Mouse (Mus musculus) liver, embryonic 12.5 days (tissue): ENCODE measurements around the gene Cds1. TPM values are rescaled to one million over a fixed set of nuclear protein-coding genes. Genes with fewer than 3 reads are reported as not detected.
A peak's percentile ranks its signal among the peaks of the same experiment; 100 is the strongest.
"Not testable (repeated sequence)": the region's sequence is repeated elsewhere in the genome, so short reads cannot be mapped to it uniquely, and the experiment has no call there.

Experiments used
- ATAC-seq: fragments of 200-750 bp; cut with Nextera tagmentation; 2 replicates; pipeline ENCODE4 v1.8.0; 2017; ENCODE audit warnings: moderate number of reproducible peaks, mild to moderate bottlenecking, moderate library complexity
- H3K27ac ChIP-seq: fragments of 300-500 bp; sonication (generic); 2 replicates; pipeline ENCODE4 v1.5.1; 2016; ENCODE audit warnings: mild to moderate bottlenecking
- H3K27me3 ChIP-seq: fragments of 300-500 bp; sonication (generic); replicated peaks from 2 replicates; pipeline ENCODE4 v1.6.1; 2016; ENCODE audit warnings: mild to moderate bottlenecking, moderate library complexity
- H3K36me3 ChIP-seq: fragments of 300-500 bp; sonication (generic); 2 replicates; pipeline ENCODE4 v1.6.1; 2016; ENCODE audit warnings: mild to moderate bottlenecking, moderate library complexity
- H3K4me1 ChIP-seq: fragments of 300-500 bp; sonication (generic); 2 replicates; pipeline ENCODE4 v1.6.1; 2016
- H3K4me2 ChIP-seq: fragments of 300-500 bp; sonication (generic); 2 replicates; pipeline ENCODE4 v1.6.1; 2016; ENCODE audit warnings: mild to moderate bottlenecking, moderate library complexity
- H3K4me3 ChIP-seq: fragments of 300-500 bp; sonication (generic); 2 replicates; pipeline ENCODE4 v1.5.1; 2016; ENCODE audit warnings: mild to moderate bottlenecking, moderate library complexity
- H3K9ac ChIP-seq: fragments of 300-500 bp; sonication (generic); 2 replicates; pipeline ENCODE4 v1.6.1; 2016; ENCODE audit warnings: mild to moderate bottlenecking, moderate library complexity
- H3K9me3 ChIP-seq: fragments of 300-500 bp; sonication (generic); replicated peaks from 2 replicates; pipeline ENCODE4 v1.6.1; 2016; ENCODE audit warnings: mild to moderate bottlenecking, moderate library complexity
- WGBS: fragments of 180-500 bp; shearing (Covaris S2); methylation state at CpG from one replicate; pipeline ENCODE4 v1.1.7; 2016; ENCODE audit not compliant: insufficient replicate concordance; 5-methylcytosine and 5-hydroxymethylcytosine counted together
- polyA plus RNA-seq: library from polyadenylated mRNA; unstranded; fragments of >200 nt; fragmentation: Nextera tagmentation; extraction: Ambion mirVana; gene quantifications from 2 replicates; pipeline ENCODE4 v1.2.1, GENCODE M21; 2016

Gene Cds1
- polyA plus RNA-seq, 1 experiment from 2014 or later: 0.68 TPM

GRCm38 (mm10) chr5:101836221-101836620 is 71.3 kb downstream of the Cds1 start:
- WGBS: 89% methylated on average over 11 of the region's 11 CpGs
- no peak for ATAC-seq
- Histone ChIP-seq H3K36me3 (peaks cover 77% of the 10 kb centered on the region), H3K27me3 (no peaks in the 10 kb centered on the region), H3K9me3 (no peaks in the 10 kb centered on the region), H3K27ac (no peak overlapping the region), H3K4me1 (no peaks in the 10 kb centered on the region), H3K4me2 (no peak overlapping the region), H3K9ac (no peak overlapping the region), H3K4me3 (no peak overlapping the region)

DNA sequence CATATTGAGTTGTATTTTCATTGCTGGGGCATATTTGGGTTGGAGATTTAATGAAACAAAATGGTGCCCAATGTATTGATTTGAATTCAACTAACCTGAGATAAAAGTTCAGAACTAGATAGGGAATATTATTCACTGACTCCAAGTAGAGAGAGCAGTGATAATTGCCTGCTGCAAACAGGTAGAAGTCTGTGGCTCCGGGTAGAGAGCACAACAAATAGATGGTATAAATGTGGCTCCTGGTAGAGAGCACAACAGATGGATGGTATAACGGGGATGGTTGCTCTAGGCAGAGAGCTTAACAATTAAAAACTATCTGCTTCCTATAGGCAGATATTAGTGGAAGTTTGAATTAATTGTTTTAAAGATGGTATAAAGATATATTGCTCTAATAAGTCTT is 72.7 kb downstream of the Cds1 start:
- 85% methylated on average over 2 of the region's 2 CpGs for WGBS
- H3K4me3 ChIP-seq, H3K27me3 ChIP-seq, H3K4me2 ChIP-seq, ATAC-seq, H3K9ac ChIP-seq, H3K27ac ChIP-seq, H3K4me1 ChIP-seq, H3K9me3 ChIP-seq: not testable (repeated sequence)
- peaks cover 84% of the 10 kb centered on the region for H3K36me3 ChIP-seq

DNA sequence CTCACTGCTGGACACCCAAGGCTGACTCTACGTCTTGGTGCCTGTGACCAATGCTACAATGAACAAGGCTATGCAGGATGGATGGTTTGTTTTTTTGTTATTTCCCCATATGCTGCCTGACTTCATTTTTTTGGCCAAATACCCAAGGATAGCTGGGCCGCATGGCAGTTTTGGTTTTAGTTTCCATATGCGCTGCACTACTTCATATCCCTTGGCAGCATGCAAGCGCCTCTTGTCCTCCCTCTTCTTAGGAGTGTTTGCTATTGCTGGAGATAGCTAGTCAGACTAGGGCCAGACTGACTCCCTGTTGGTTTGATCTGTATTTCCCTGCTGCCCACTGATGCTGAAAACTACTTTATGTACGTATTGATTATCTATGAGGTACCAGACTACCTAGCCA is 75.5 kb downstream of the Cds1 start:
- Histone ChIP-seq H3K4me3 (no peak overlapping the region), H3K36me3 (peaks cover 96% of the 10 kb centered on the region), H3K27me3 (no peaks in the 10 kb centered on the region), H3K9ac (no peak overlapping the region), H3K9me3 (no peaks in the 10 kb centered on the region), H3K4me1 (no peaks in the 10 kb centered on the region), H3K27ac (no peak overlapping the region), H3K4me2 (no peak overlapping the region)
- 93% methylated on average over 5 of the region's 5 CpGs for WGBS
- ATAC-seq: no peak

GRCm38 (mm10) chr5:101845011-101845410 is 80.1 kb downstream of the Cds1 start:
- H3K36me3 ChIP-seq: peaks cover 99% of the 10 kb centered on the region

DNA sequence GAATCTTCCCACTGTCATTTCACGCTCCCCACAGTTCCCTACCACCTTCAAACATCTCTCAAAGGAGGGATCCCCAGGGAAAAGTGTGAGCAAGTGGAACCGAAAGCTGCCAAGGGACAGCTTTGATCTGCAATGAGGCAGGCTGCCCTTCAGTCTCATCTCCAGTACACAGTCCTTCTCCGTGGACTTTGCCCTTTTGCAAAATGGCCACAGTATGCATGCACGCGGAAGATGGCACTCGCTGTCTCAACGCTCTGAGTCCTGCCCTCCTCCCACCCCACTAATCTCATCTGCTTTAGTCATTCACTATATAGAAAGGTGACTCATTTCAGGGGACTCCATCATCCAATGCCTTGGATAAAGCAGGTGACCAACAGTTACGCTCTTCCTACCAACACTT is 81.0 kb downstream of the Cds1 start:
- ATAC-seq: no peak
- H3K9ac ChIP-seq: no peak overlapping the region
- no peak overlapping the region for H3K27ac ChIP-seq
- no peak overlapping the region for H3K4me3 ChIP-seq
- H3K36me3 ChIP-seq: peaks cover 96% of the 10 kb centered on the region
- H3K4me2 ChIP-seq: no peak overlapping the region
- no peaks in the 10 kb centered on the region for H3K9me3 ChIP-seq
- WGBS: 91% methylated on average over 8 of the region's 8 CpGs
- no peaks in the 10 kb centered on the region for H3K27me3 ChIP-seq
- peaks cover 12% of the 10 kb centered on the region for H3K4me1 ChIP-seq

More at GRCm38 (mm10) chr5:101845011-101845410, 80.1 kb downstream of the Cds1 start:
- Histone ChIP-seq H3K9ac (no peak overlapping the region), H3K27me3 (no peaks in the 10 kb centered on the region), H3K9me3 (no peaks in the 10 kb centered on the region), H3K4me3 (no peak overlapping the region), H3K27ac (no peak overlapping the region), H3K4me1 (peaks cover 12% of the 10 kb centered on the region), H3K4me2 (no peak overlapping the region)
- ATAC-seq: no peak
- WGBS: 91% methylated on average over 14 of the region's 14 CpGs

GRCm38 (mm10) chr5:101847323-101847722 is 82.4 kb downstream of the Cds1 start:
- Histone ChIP-seq H3K4me1 (peaks cover 19% of the 10 kb centered on the region), H3K27me3 (no peaks in the 10 kb centered on the region), H3K27ac (no peak overlapping the region), H3K36me3 (peaks cover 96% of the 10 kb centered on the region), H3K9ac (no peak overlapping the region), H3K4me2 (no peak overlapping the region), H3K9me3 (no peaks in the 10 kb centered on the region), H3K4me3 (no peak overlapping the region)
- WGBS: 76% methylated on average over 7 of the region's 7 CpGs
- no peak for ATAC-seq

DNA sequence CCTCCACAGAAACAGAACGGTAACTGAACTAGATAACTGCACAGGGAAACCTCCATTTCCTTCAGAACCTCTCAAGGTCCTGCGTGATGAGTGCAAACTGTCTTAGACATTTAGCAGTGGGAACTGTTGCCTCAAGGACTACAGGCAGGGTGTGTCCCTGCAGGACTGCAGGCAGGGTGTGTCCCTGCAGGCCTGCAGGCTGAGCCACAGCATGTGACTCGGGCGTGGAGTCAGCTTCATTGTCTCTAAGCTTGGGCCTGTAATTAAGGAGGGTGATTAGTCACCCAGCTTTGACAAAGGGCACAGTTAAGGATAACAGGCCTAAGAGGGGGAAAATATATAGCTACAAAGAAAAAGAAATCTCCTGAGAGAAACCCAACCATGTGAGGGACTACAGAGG is 82.8 kb downstream of the Cds1 start:
- no peaks in the 10 kb centered on the region for H3K9me3 ChIP-seq
- H3K4me1 ChIP-seq: peaks cover 19% of the 10 kb centered on the region
- H3K9ac ChIP-seq: no peak overlapping the region
- no peak overlapping the region for H3K4me2 ChIP-seq
- peaks cover 97% of the 10 kb centered on the region for H3K36me3 ChIP-seq
- no peaks in the 10 kb centered on the region for H3K27me3 ChIP-seq
- H3K4me3 ChIP-seq: no peak overlapping the region
- no peak overlapping the region for H3K27ac ChIP-seq
- WGBS: 58% methylated on average over 4 of the region's 4 CpGs
- ATAC-seq: peak; percentile 75

- Histone ChIP-seq H3K4me3 (no peak overlapping the region), H3K9ac (no peak overlapping the region), H3K27me3 (no peaks in the 10 kb centered on the region), H3K27ac (0 out of 2 replicates have a peak overlapping the region, but pooled peaks have one; percentile 0), H3K4me1 (peaks cover 19% of the 10 kb centered on the region), H3K36me3 (peaks cover 98% of the 10 kb centered on the region), H3K4me2 (peak overlapping the region; percentile 10; the same call in 1 of the 2 replicates), H3K9me3 (no peaks in the 10 kb centered on the region)
- WGBS: 48% methylated on average over 7 of the region's 7 CpGs
- peak; percentile 69 for ATAC-seq
These were observed 86.2 kb downstream of the Cds1 start for GRCm38 (mm10) chr5:101851133-101851532.

GRCm38 (mm10) chr5:101852116-101852680 is 87.3 kb downstream of the Cds1 start:
- Histone ChIP-seq H3K9ac (no peak overlapping the region), H3K27me3 (no peaks in the 10 kb centered on the region), H3K9me3 (no peaks in the 10 kb centered on the region), H3K36me3 (peaks cover 90% of the 10 kb centered on the region), H3K4me2 (no peak overlapping the region), H3K4me3 (no peak overlapping the region), H3K27ac (no peak overlapping the region), H3K4me1 (peaks cover 19% of the 10 kb centered on the region)
- 92% methylated on average over 21 of the region's 21 CpGs for WGBS
- no peak for ATAC-seq

- peaks cover 90% of the 10 kb centered on the region for H3K36me3 ChIP-seq
- WGBS: 91% methylated on average over 11 of the region's 11 CpGs
- peaks cover 8% of the 10 kb centered on the region; the same call in 1 of the 2 replicates for H3K4me1 ChIP-seq
- H3K4me2 ChIP-seq: no peak overlapping the region
- H3K27me3 ChIP-seq: no peaks in the 10 kb centered on the region
- H3K4me3 ChIP-seq: no peak overlapping the region
- H3K9me3 ChIP-seq: no peaks in the 10 kb centered on the region
- H3K9ac ChIP-seq: no peak overlapping the region
- no peak for ATAC-seq
- H3K27ac ChIP-seq: no peak overlapping the region
These were observed 89.2 kb downstream of the Cds1 start for GRCm38 (mm10) chr5:101854100-101854499.

- H3K4me2 ChIP-seq: no peak overlapping the region
- WGBS: 79% methylated on average over 7 of the region's 7 CpGs
- H3K4me1 ChIP-seq: peaks cover 8% of the 10 kb centered on the region; the same call in 1 of the 2 replicates
- ATAC-seq: no peak; the same call in 1 of the 2 replicates
- no peak overlapping the region for H3K4me3 ChIP-seq
- no peak overlapping the region for H3K9ac ChIP-seq
- H3K27ac ChIP-seq: no peak overlapping the region
- peaks cover 90% of the 10 kb centered on the region for H3K36me3 ChIP-seq
- H3K9me3 ChIP-seq: no peaks in the 10 kb centered on the region
- H3K27me3 ChIP-seq: no peaks in the 10 kb centered on the region
These were observed 89.7 kb downstream of the Cds1 start for GRCm38 (mm10) chr5:101854667-101855066.

DNA sequence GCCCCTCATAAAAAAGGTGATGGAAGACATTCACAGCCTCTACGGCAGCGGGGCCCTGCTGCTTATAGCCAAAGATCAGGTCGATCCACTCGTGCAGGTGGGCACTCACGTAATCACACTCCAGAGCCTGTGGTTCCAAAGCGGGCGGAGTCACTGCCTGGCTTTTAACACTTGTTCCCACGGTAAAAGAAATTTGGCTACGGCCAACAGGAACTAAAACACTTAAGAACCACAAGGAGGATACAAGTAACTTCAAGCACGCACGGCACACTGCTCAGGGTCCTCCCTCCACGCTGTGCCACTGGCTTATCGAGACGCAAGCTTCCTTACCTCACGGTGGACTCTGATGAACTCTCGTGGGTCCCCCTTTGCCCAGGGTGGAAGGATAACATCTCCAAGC is 90.5 kb downstream of the Cds1 start:
- H3K36me3 ChIP-seq: peaks cover 90% of the 10 kb centered on the region
- 90% methylated on average over 16 of the region's 16 CpGs for WGBS
- ATAC-seq: no peak

More for the DNA sequence above, 90.5 kb downstream of the Cds1 start:
- H3K4me3 ChIP-seq: no peak overlapping the region
- no peak overlapping the region for H3K4me2 ChIP-seq
- no peaks in the 10 kb centered on the region for H3K9me3 ChIP-seq
- H3K4me1 ChIP-seq: peaks cover 8% of the 10 kb centered on the region; the same call in 1 of the 2 replicates
- H3K27me3 ChIP-seq: no peaks in the 10 kb centered on the region
- no peak overlapping the region for H3K27ac ChIP-seq
- no peak overlapping the region for H3K9ac ChIP-seq
